Mouse (Mus musculus): ENCODE results near the gene Plekho1. TPM values are rescaled to one million over a fixed set of nuclear protein-coding genes. Genes with fewer than 3 reads are reported as not detected.
"Not testable (repeated sequence)": the region's sequence is repeated elsewhere in the genome, so short reads cannot be mapped to it uniquely, and the experiment has no call there.

Plekho1 gene
- total RNA-seq (2021) = 10 to 100 TPM; 40.5 to 42.5 TPM
- long read RNA-seq, transcript Plekho1-201 (6 exons, 1,931 nt) = major isoform, 6 of 11 reads
- long read RNA-seq, partial matches to known transcripts = 2 of 11 reads
- long read RNA-seq, other reads (novel, unspliced or antisense) = 1 of 11 reads

- DNase-seq (ENCODE audit: low spot score in 2 of 2) = peak in 1 of 2 experiments; percentile 61
Measured at GRCm38 (mm10) chr3:95995802-95996428, at the start of gene Plekho1. Gene Plekho1, minus strand, starts transcription at chr3:95996001.

DNA sequence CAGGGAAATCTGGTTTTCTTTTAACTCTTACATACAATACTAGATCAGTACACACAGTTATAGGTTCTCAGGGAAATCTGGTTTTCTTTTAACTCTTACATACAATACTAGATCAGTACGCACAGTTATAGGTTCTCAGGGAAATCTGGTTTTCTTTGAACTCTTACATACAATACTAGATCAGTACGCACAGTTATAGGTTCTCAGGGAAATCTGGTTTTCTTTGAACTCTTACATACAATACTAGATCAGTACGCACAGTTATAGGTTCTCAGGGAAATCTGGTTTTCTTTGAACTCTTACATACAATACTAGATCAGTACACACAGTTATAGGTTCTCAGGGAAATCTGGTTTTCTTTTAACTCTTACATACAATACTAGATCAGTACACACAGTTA lies 48.8 kb upstream of the Plekho1 start:
- DNase-seq (ENCODE audit: low spot score in 2 of 2) = not testable (repeated sequence)

- no peak for DNase-seq (ENCODE audit: low spot score in 2 of 2)
Measured at GRCm38 (mm10) chr3:96043104-96043503, 47.3 kb upstream of the Plekho1 start.

- no peak for DNase-seq (ENCODE audit: low spot score in 2 of 2)
Measured at GRCm38 (mm10) chr3:96041079-96041478, 45.3 kb upstream of the Plekho1 start.

DNA sequence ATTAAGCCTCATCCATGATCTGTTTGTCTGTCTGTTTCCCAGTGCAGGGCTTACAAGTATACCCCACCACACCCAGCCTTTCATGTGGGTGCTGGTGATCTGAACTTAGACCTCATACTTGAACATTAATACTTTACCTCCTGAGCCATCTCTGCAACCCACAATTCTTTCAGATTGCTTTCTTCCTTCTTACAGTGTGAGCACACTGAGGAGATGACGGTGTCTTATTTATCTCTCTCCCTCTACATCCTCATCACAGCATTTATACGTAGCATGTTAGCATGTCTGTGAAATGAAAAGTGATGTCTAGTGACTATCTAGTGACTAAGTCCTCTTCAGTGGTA lies 44.8 kb upstream of the Plekho1 start:
- no peak for DNase-seq (ENCODE audit: low spot score in 2 of 2)

GRCm38 (mm10) chr3:96039857-96040662 lies 44.3 kb upstream of the Plekho1 start:
- DNase-seq (ENCODE audit: low spot score in 2 of 2) = no peak

- DNase-seq (ENCODE audit: low spot score in 2 of 2) = no peak
Measured at GRCm38 (mm10) chr3:96038851-96039250, 43.0 kb upstream of the Plekho1 start.

- no peak for DNase-seq (ENCODE audit: low spot score in 2 of 2)
Measured at GRCm38 (mm10) chr3:96038156-96038555, 42.4 kb upstream of the Plekho1 start.

DNA sequence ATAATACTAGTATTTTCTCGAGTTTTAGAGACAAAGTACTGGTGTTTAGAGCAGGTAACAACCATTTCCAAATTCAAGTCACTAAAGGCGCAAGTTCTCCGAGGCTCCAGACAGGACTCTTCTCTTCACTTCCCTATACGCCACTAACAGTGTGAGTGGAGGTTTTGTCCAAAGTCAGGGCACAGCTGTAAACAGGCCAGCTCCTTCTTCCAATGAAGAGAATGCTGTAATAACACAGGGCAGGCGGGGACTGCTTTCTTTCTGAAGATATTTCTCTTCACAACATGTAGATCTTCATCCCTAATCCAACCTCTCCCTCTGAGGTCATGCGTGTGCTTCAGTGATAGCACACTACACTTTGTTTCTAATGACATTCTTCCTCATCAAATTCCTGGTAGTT lies 41.0 kb upstream of the Plekho1 start:
- DNase-seq (ENCODE audit: low spot score in 2 of 2) = no peak

GRCm38 (mm10) chr3:96033046-96033445 lies 37.2 kb upstream of the Plekho1 start:
- DNase-seq (ENCODE audit: low spot score in 2 of 2) = no peak

DNA sequence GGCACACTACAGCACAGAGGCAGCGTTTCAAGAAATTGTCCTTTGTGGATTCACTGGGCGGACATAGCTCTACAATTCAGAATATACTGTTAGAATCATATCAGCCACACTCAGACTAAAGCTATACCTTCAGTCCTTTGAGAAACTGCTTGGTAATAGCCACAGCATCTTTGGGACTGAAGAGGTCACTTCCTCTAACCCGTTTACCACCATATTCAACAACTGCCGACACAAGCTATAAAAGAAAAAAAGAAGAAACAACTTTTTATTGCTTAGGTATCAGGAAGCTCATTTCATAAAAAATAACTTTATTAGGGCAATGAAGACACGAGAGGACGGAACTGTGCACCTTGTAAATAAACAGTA lies 36.8 kb upstream of the Plekho1 start:
- DNase-seq (ENCODE audit: low spot score in 2 of 2) = no peak

- DNase-seq (ENCODE audit: low spot score in 2 of 2) = no peak
Measured at GRCm38 (mm10) chr3:96031991-96032651, 36.3 kb upstream of the Plekho1 start.

- DNase-seq (ENCODE audit: low spot score in 2 of 2) = no peak
Measured at GRCm38 (mm10) chr3:96029766-96030165, 34.0 kb upstream of the Plekho1 start.

DNA sequence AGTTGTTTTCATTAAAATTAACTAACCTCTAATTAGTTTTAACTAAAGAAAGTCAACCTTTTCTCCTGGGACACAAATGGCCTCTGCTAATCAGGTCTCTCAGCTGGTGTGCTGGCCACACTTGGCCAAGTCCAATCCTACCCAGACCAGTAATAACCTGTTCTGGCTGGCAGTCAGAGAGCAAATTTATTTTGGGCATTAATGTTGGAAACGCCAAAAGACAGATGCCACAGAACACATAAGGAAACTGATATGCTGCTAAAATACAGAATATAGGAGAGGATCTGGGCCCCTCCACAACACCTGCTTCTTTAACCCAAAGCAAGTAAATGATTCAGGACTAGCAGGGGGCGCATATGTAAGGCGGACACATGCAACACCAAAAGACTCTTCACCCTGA lies 33.5 kb upstream of the Plekho1 start:
- no peak for DNase-seq (ENCODE audit: low spot score in 2 of 2)

GRCm38 (mm10) chr3:96027875-96028274 lies 32.1 kb upstream of the Plekho1 start:
- no peak for DNase-seq (ENCODE audit: low spot score in 2 of 2)

DNA sequence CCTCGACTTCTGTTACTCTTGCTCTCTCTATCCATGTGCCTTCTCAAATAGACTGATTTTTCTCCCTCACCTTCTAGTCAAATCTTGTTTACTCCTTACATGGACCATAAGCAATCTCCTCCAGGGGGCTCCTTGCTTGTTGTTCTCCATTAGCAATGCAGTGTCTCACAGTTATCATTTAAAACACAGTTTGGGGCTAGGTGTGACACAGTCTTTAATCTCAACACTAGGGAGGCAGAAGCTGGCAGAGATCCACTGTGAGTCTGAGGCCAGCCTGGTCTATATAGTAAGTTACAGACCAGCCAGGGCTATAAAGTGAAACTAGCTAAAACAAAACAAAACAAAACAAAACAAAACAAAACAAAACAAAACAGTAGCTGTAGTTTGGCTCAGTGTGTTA lies 31.3 kb upstream of the Plekho1 start:
- no peak for DNase-seq (ENCODE audit: low spot score in 2 of 2)

DNA sequence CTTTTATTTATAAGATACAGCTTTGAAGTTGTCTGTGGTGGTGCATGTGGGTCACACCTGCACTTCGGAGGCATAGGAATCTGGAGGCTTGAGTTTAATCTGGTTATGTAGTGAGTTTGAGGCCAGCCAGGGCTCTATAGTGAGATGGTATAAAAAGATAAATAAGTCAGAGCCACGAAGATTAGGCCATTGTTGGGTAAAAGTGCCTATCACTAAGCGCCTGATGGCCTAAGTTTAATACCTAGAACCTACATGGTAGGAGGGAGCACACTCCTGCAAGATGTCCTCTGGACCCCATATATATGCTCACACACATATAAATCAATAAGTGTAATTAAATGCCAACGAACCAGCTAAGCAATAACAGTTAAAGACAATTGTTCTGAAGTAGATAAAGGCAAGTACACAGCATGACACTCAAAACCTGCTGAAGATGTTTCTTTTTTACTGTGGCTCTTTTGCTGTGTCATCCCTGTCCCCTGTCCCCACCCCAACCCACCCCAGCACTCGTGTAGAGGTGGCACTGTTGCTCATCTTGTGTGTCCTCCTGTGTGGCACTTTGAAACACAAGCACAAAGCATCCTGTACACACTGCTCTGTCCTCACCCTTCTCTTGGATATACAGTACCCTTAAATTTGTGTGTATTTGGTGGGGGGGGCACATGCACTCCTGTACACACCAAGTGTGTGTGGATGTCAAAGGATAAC lies 25.8 kb upstream of the Plekho1 start:
- DNase-seq (ENCODE audit: low spot score in 2 of 2) = no peak

- no peak for DNase-seq (ENCODE audit: low spot score in 2 of 2)
Measured at GRCm38 (mm10) chr3:96020735-96021134, 24.9 kb upstream of the Plekho1 start.

- DNase-seq (ENCODE audit: low spot score in 2 of 2) = no peak
Measured at GRCm38 (mm10) chr3:96017461-96017860, 21.7 kb upstream of the Plekho1 start.

DNA sequence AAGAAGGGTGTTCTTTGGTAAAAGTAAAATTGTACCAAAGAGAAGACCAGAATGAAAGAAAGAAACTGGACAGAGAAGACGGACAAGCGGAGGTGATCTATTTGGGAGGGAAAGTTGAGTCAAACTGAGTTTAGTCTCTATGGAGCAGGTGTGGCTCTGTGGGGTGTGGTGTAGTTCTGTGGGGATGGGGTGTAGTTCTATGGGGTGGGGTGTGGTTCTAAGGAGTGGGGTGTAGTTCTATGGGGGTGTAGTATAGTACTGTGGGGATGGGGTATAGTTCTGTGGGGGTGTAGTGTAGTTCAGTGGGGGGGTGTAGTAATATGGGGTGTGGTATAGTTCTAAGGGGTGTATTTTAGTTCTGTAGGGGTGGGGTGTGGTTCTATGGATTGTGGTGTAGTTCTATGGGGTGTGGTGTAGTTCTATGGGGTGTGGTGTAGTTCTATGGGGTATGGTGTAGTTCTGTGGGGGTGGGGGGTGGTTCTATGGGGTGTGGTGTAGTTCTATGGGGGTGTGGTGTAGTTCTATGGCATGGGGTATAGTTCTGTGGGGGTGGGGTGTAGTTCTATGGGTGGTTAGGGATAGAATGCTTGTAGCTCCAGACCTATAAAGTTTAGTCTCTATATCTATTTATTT lies 20.6 kb upstream of the Plekho1 start:
- DNase-seq (ENCODE audit: low spot score in 2 of 2) = no peak

- no peak for DNase-seq (ENCODE audit: low spot score in 2 of 2)
Measured at GRCm38 (mm10) chr3:96015681-96016080, 19.9 kb upstream of the Plekho1 start.
